Mouse (Mus musculus) intestine, postnatal 0 days (tissue): Measurements from ENCODE around the gene Fggy. TPM values are rescaled to one million over a fixed set of nuclear protein-coding genes. Genes with fewer than 3 reads are reported as not detected.

Source experiments
- ATAC-seq: fragments of 200-750 bp; cut with Nextera tagmentation; 2 replicates; pipeline ENCODE4 v1.8.0; 2017; ENCODE audit warnings: mild to moderate bottlenecking, moderate TSS enrichment, moderate library complexity
- H3K27ac ChIP-seq: fragments of 300-500 bp; sonication (generic); 2 replicates; pipeline ENCODE4 v1.5.1; 2014; ENCODE audit warnings: mild to moderate bottlenecking, low read depth, low read length, moderate library complexity
- H3K27me3 ChIP-seq: fragments of 300-500 bp; sonication (generic); replicated peaks from 2 replicates; pipeline ENCODE4 v1.6.1; 2014; ENCODE audit warnings: low read length, mixed read lengths; ENCODE audit not compliant: control insufficient read depth, insufficient read depth
- H3K36me3 ChIP-seq: fragments of 300-500 bp; sonication (generic); 2 replicates; pipeline ENCODE4 v1.6.1; 2014; ENCODE audit warnings: mild to moderate bottlenecking, moderate library complexity; ENCODE audit not compliant: control insufficient read depth, insufficient read depth
- H3K4me1 ChIP-seq: fragments of 300-500 bp; sonication (generic); replicated peaks from 2 replicates; pipeline ENCODE4 v1.6.1; 2014; ENCODE audit warnings: antibody characterized with exemption, low read length, mixed read lengths; ENCODE audit not compliant: control insufficient read depth, insufficient read depth
- H3K4me2 ChIP-seq: fragments of 300-500 bp; sonication (generic); replicated peaks from 2 replicates; pipeline ENCODE4 v1.6.1; 2014; ENCODE audit warnings: low read depth, mild to moderate bottlenecking, moderate library complexity
- H3K4me3 ChIP-seq: fragments of 300-500 bp; sonication (generic); 2 replicates; pipeline ENCODE4 v1.5.1; 2014; ENCODE audit warnings: low read depth, low read length
- H3K9ac ChIP-seq: fragments of 300-500 bp; sonication (generic); 2 replicates; pipeline ENCODE4 v1.6.1; 2014; ENCODE audit warnings: mild to moderate bottlenecking, low read depth, low read length
- H3K9me3 ChIP-seq: fragments of 300-500 bp; sonication (generic); 2 replicates; pipeline ENCODE4 v1.6.1; 2016; ENCODE audit warnings: mixed run types; ENCODE audit not compliant: control insufficient read depth
- CTCF ChIP-seq: sonication (generic); IDR thresholded peaks from 2 replicates; pipeline ENCODE4 v1.5.1; 2016; ENCODE audit warnings: low read depth, mild to moderate bottlenecking, control low read depth, antibody characterized with exemption, moderate library complexity
- WGBS: fragments of 180-500 bp; shearing (Covaris S2); extraction: QIAGEN DNeasy Blood & Tissue Kit; methylation state at CpG from one replicate; pipeline ENCODE4 v1.1.7; 2014; 5-methylcytosine and 5-hydroxymethylcytosine counted together
- polyA plus RNA-seq: library from polyadenylated mRNA; unstranded; fragments of >200 nt; fragmentation: Nextera tagmentation; extraction: Ambion mirVana; gene quantifications from 2 replicates; pipeline ENCODE4 v1.2.1, GENCODE M21; 2015

The Fggy gene
- polyA plus RNA-seq, 1 experiment from 2014 or later, result 9.9 TPM

DNA sequence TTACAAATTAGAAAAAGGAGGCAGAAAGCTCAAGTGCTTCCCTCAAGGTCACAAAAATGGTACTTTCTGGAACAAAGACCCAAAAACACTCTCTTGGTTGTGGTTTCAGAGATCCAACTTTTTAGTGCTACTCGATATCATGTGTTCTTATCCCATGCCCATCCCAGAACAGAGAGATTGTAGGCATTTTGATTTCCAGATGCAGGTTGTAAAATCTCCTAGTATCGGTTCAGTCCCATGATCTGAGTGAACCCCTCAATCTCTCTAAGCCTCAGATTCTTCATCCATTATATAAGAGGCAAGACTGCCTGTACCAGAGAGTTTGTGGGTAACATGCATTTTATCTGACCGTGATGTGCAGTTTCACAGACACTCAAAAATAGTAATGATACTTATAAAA, 214.2 kb downstream of the Fggy start:
- Histone ChIP-seq H3K27ac (peak overlapping the region; percentile 52; the same call in 1 of the 2 replicates), H3K9me3 (no peaks in the 10 kb centered on the region), H3K27me3 (no peaks in the 10 kb centered on the region), H3K4me3 (no peak overlapping the region), H3K4me1 (peaks cover 3% of the 10 kb centered on the region), H3K4me2 (no peak overlapping the region), H3K9ac (no peak overlapping the region), H3K36me3 (no peaks in the 10 kb centered on the region)
- WGBS, result 37% methylated on average over 3 of the region's 3 CpGs
- no peak for TF ChIP-seq CTCF
- ATAC-seq, result peak; percentile 69

DNA sequence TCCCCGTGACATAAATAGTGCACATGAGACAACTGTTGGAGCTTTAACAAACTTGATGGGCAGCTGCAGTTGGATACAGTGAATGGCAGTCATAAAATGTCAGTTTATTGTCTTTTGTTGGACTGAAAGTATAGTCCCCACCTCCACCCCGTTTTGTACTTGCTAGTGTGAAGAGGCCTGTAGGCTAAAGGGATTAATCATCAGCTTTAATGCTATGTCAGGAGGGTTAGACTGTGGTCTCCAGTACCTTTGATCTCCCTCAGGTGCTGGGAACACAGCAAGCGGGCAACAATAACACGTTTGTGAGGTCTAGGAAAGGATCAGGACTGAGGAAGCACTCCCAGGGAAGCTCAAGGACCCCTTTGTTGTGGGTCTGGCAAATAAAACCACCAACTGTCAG, 214.6 kb downstream of the Fggy start:
- no peaks in the 10 kb centered on the region for H3K36me3 ChIP-seq
- 27% methylated on average over 4 of the region's 4 CpGs for WGBS
- H3K4me3 ChIP-seq, result no peak overlapping the region
- H3K9ac ChIP-seq, result no peak overlapping the region
- no peaks in the 10 kb centered on the region for H3K27me3 ChIP-seq
- H3K4me2 ChIP-seq, result no peak overlapping the region
- no peak for TF ChIP-seq CTCF
- peaks cover 3% of the 10 kb centered on the region for H3K4me1 ChIP-seq
- no peaks in the 10 kb centered on the region for H3K9me3 ChIP-seq
- H3K27ac ChIP-seq, result peak overlapping the region; percentile 54; the same call in 1 of the 2 replicates
- ATAC-seq, result peak; percentile 94

DNA sequence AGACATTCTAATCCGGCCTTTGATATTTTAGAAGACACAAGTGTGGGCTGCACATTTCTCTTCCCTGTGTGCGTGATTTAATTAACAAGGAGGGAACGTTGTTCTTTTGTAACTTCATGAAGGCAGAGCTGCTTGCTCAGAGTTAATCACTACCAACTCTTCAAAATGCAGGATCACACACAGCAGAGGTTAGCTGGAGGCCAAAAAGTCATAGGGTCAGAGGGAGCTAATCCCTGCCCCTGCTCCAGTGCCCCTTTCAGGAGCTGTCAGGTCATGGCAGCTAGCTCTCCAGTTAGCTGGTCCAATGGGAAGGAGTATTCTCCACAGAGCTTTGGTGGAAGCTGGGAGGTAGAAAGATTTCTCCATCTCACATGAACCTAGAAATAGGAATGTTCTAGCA, 215.4 kb downstream of the Fggy start:
- H3K4me3 ChIP-seq, result no peak overlapping the region
- WGBS, result 52% methylated on average over 3 of the region's 3 CpGs

DNA sequence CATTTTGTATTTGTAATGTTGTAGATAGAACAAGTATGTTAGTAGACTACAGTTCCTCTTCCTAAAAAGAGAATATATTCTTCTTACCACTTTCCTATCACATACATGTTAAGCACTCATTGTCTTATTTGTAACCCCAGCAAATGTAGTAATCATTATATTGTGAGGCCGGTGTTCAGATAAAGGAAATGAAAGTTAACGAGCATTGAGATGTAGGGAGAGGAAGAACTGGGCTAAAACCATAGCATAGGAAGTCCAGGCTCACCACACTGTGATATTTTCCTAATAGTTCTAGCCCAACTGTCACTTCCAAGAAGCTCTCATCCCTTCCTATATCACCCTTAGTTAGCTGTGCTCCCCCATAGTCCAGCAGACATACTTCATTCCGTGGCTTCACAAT, 218.3 kb downstream of the Fggy start:
- WGBS, result 54% methylated on average over 3 of the region's 3 CpGs
- Histone ChIP-seq H3K27me3 (no peaks in the 10 kb centered on the region), H3K27ac (no peak overlapping the region), H3K9me3 (no peaks in the 10 kb centered on the region), H3K4me3 (no peak overlapping the region), H3K4me2 (no peak overlapping the region), H3K4me1 (peaks cover 3% of the 10 kb centered on the region), H3K36me3 (no peaks in the 10 kb centered on the region), H3K9ac (no peak overlapping the region)
- TF ChIP-seq CTCF, result no peak
- no peak for ATAC-seq

More for the DNA sequence above, 215.4 kb downstream of the Fggy start:
- ATAC-seq, result no peak
- TF ChIP-seq CTCF, result no peak
- Histone ChIP-seq H3K9me3 (no peaks in the 10 kb centered on the region), H3K4me1 (peaks cover 3% of the 10 kb centered on the region), H3K27me3 (no peaks in the 10 kb centered on the region), H3K9ac (no peak overlapping the region), H3K27ac (peak overlapping the region; percentile 54; the same call in 1 of the 2 replicates), H3K36me3 (no peaks in the 10 kb centered on the region), H3K4me2 (no peak overlapping the region)

DNA sequence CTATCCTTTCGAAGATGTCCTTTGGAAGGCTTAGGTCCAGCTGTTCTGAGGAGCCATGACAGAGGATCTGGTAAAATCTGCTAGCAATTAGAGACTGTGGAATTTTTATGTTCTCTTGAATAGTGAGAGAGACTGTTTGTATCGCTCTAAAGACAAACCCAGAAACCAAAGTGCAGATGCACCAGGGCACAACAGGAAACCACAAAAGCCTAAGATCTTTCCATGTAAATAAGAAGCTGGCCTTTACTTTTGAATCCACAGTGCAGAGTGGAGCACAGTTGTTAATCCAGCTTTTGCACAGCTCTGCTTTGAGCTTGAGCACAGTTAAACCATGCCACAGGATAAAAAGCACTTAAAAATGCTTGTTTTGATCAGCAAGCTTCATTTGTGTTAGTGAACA, 220.5 kb downstream of the Fggy start:
- H3K4me1 ChIP-seq, result no peaks in the 10 kb centered on the region; the same call in 1 of the 2 replicates
- TF ChIP-seq CTCF, result no peak
- no peaks in the 10 kb centered on the region for H3K9me3 ChIP-seq
- H3K27me3 ChIP-seq, result no peaks in the 10 kb centered on the region
- WGBS, result 55% methylated on average over 2 of the region's 2 CpGs
- no peaks in the 10 kb centered on the region for H3K36me3 ChIP-seq
- H3K4me3 ChIP-seq, result no peak overlapping the region
- H3K27ac ChIP-seq, result no peak overlapping the region
- ATAC-seq, result no peak
- no peak overlapping the region for H3K9ac ChIP-seq
- no peak overlapping the region for H3K4me2 ChIP-seq

DNA sequence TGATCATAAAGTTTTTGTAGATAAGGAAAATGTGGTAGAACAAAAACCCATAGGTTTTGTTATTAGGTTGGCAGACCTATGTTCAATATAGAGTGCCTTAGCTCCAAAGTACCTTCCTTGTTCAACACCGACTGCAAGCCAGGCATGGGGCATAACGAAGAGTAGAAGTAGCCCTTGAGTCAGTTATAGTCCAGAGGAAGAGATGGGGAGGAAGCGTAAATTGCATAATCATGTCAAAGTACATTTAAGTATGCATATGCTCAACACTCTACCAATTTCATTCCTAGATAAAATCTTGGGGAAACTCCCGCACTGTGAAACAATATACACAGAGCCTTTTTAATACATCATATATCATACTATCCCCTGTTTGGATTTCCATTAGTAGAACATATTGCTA, 221.2 kb downstream of the Fggy start:
- ATAC-seq, result no peak
- 43% methylated on average over 4 of the region's 4 CpGs for WGBS
- Histone ChIP-seq H3K27ac (no peak overlapping the region), H3K36me3 (no peaks in the 10 kb centered on the region), H3K4me3 (no peak overlapping the region), H3K27me3 (no peaks in the 10 kb centered on the region), H3K9me3 (no peaks in the 10 kb centered on the region), H3K9ac (no peak overlapping the region), H3K4me1 (no peaks in the 10 kb centered on the region; the same call in 1 of the 2 replicates), H3K4me2 (no peak overlapping the region)
- TF ChIP-seq CTCF, result no peak
